Mouse (Mus musculus) CD8-positive naive resting alpha-beta T cell, adult 2 months (primary cell): ENCODE data around the gene Alyref.
"Not testable (repeated sequence)": the region's sequence is repeated elsewhere in the genome, so short reads cannot be mapped to it uniquely, and the experiment has no call there.

ENCODE experiments used
- DNase-seq, 2 experiments: peaks; one replicate each; pipeline ENCODE4 v3.0.0; 2022; ENCODE audit warnings: low read depth in 2 of 2, low spot score in 2 of 2

Gene Alyref

GRCm38 (mm10) chr11:120575046-120575445 is 23.1 kb downstream of the Alyref start:
- no peak for DNase-seq

GRCm38 (mm10) chr11:120574278-120574600 is 23.9 kb downstream of the Alyref start:
- no peak for DNase-seq

- DNase-seq: no peak
Measured at GRCm38 (mm10) chr11:120573585-120574277, 24.4 kb downstream of the Alyref start.

- peak; percentile 97 to 98 for DNase-seq
Measured at GRCm38 (mm10) chr11:120572752-120573584, 25.2 kb downstream of the Alyref start, which contains the start of gene P4hb. Gene P4hb, minus strand, starts transcription at chr11:120573253.

- DNase-seq: no peak
Measured at GRCm38 (mm10) chr11:120572417-120572751, 25.8 kb downstream of the Alyref start.

GRCm38 (mm10) chr11:120571754-120572416 is 26.3 kb downstream of the Alyref start:
- no peak for DNase-seq

GRCm38 (mm10) chr11:120571122-120571521 is 27.0 kb downstream of the Alyref start:
- DNase-seq: no peak

- DNase-seq: no peak
Measured at GRCm38 (mm10) chr11:120568324-120568723, 29.8 kb downstream of the Alyref start.

- no peak for DNase-seq
Measured at GRCm38 (mm10) chr11:120565114-120565513, 33.1 kb downstream of the Alyref start.

GRCm38 (mm10) chr11:120562949-120563348 is 35.2 kb downstream of the Alyref start:
- DNase-seq: no peak

- DNase-seq: no peak
Measured at GRCm38 (mm10) chr11:120560952-120561728, 37.0 kb downstream of the Alyref start.

GRCm38 (mm10) chr11:120558843-120559242 is 39.3 kb downstream of the Alyref start:
- not testable (repeated sequence) for DNase-seq

GRCm38 (mm10) chr11:120555260-120555659 is 42.9 kb downstream of the Alyref start:
- DNase-seq: no peak

GRCm38 (mm10) chr11:120554834-120555233 is 43.3 kb downstream of the Alyref start:
- no peak for DNase-seq

GRCm38 (mm10) chr11:120552736-120553135 is 45.4 kb downstream of the Alyref start:
- no peak for DNase-seq

GRCm38 (mm10) chr11:120550810-120551440 is 47.2 kb downstream of the Alyref start, which contains the start of gene Ppp1r27:
Gene Ppp1r27, minus strand, starts transcription at chr11:120551132.
- DNase-seq: no peak

GRCm38 (mm10) chr11:120549986-120550809 is 48.0 kb downstream of the Alyref start:
- DNase-seq: no peak

GRCm38 (mm10) chr11:120549168-120549945 is 48.8 kb downstream of the Alyref start, which contains the start of gene Mcrip1:
Gene Mcrip1, minus strand, starts transcription at chr11:120549727.
- peak; percentile 85 to 90 for DNase-seq

GRCm38 (mm10) chr11:120548786-120549167 is 49.4 kb downstream of the Alyref start:
- DNase-seq: no peak
